Mouse (Mus musculus) forebrain, embryonic 11.5 days (tissue): ENCODE results near the gene Rtn4. TPM values are rescaled to one million over a fixed set of nuclear protein-coding genes. Genes with fewer than 3 reads are reported as not detected.

Source experiments
- ATAC-seq: fragments of 200-750 bp; cut with Nextera tagmentation; replicated peaks from 2 replicates; pipeline ENCODE4 v1.8.0; 2017; ENCODE audit warnings: moderate TSS enrichment; ENCODE audit not compliant: low FRiP score
- DNase-seq: peaks from one replicate; pipeline ENCODE4 v3.0.0-alpha.2; 2017; ENCODE audit warnings: low spot score
- H3K27ac ChIP-seq: fragments of 300-500 bp; sonication (generic); 2 replicates; pipeline ENCODE4 v1.5.1; 2014; ENCODE audit warnings: low read depth, low read length
- H3K27me3 ChIP-seq: fragments of 300-500 bp; sonication (generic); 2 replicates; pipeline ENCODE4 v1.6.1; 2014; ENCODE audit warnings: mild to moderate bottlenecking, low read length, mixed read lengths; ENCODE audit not compliant: control insufficient read depth, insufficient read depth
- H3K36me3 ChIP-seq: fragments of 300-500 bp; sonication (generic); 2 replicates; pipeline ENCODE4 v1.6.1; 2014; ENCODE audit warnings: mild to moderate bottlenecking, low read length, moderate library complexity, mixed read lengths; ENCODE audit not compliant: control insufficient read depth, insufficient read depth
- H3K4me1 ChIP-seq: fragments of 300-500 bp; sonication (generic); replicated peaks from 2 replicates; pipeline ENCODE4 v1.6.1; 2014; ENCODE audit warnings: low read length, mixed read lengths; ENCODE audit not compliant: control insufficient read depth, insufficient read depth
- H3K4me2 ChIP-seq: fragments of 300-500 bp; sonication (generic); 2 replicates; pipeline ENCODE4 v1.6.1; 2014; ENCODE audit warnings: low read depth, mild to moderate bottlenecking, low read length, moderate library complexity, mixed read lengths; ENCODE audit not compliant: severe bottlenecking
- H3K4me3 ChIP-seq: fragments of 300-500 bp; sonication (generic); 2 replicates; pipeline ENCODE4 v1.5.1; 2014; ENCODE audit warnings: low read depth, low read length
- H3K9ac ChIP-seq: fragments of 300-500 bp; sonication (generic); 2 replicates; pipeline ENCODE4 v1.6.1; 2014; ENCODE audit warnings: low read length
- H3K9me3 ChIP-seq: fragments of 300-500 bp; sonication (generic); 2 replicates; pipeline ENCODE4 v1.6.1; 2016; ENCODE audit warnings: low read length, mixed read lengths; ENCODE audit not compliant: control insufficient read depth
- WGBS: fragments of 180-500 bp; shearing (Covaris S2); extraction: QIAGEN DNeasy Blood & Tissue Kit; methylation state at CpG from one replicate; pipeline ENCODE4 v1.1.7; 2014; 5-methylcytosine and 5-hydroxymethylcytosine counted together
- polyA plus RNA-seq: library from polyadenylated mRNA; unstranded; fragments of >200 nt; fragmentation: Nextera tagmentation; extraction: Ambion mirVana; gene quantifications from 2 replicates; pipeline ENCODE4 v1.2.1, GENCODE M21; 2014

Gene Rtn4
- polyA plus RNA-seq, 1 experiment from 2014 or later: 70.0 TPM

- no peak for ATAC-seq
- DNase-seq: no peak
- Histone ChIP-seq H3K27ac (no peak overlapping the region), H3K4me1 (0 out of 2 replicates have a peak, but pooled peaks cover 3% of the 10 kb centered on the region), H3K9me3 (no peaks in the 10 kb centered on the region), H3K4me3 (no peak overlapping the region), H3K9ac (no peak overlapping the region), H3K27me3 (no peaks in the 10 kb centered on the region), H3K36me3 (no peaks in the 10 kb centered on the region), H3K4me2 (no peak overlapping the region)
- WGBS: 92% methylated on average over 2 of the region's 2 CpGs
These were observed 98.0 kb downstream of the Rtn4 start for GRCm38 (mm10) chr11:29790796-29791195.

Other genes with a start within 250 kb of the Rtn4 start
- 19.3 and 24.2 TPM in 2 replicates for gene Prorsd1, start 177.9 kb upstream of the Rtn4 start, polyA plus RNA-seq
- 45.9 and 49.9 TPM in 2 replicates for gene Mtif2, start 166.5 kb upstream of the Rtn4 start, polyA plus RNA-seq
- gene Clhc1, start 145.0 kb upstream of the Rtn4 start, polyA plus RNA-seq: 0.20 and 0.48 TPM in 2 replicates
- gene Rps27a, start 144.8 kb upstream of the Rtn4 start, polyA plus RNA-seq: 898 and 939 TPM in 2 replicates
- gene 4931440F15Rik, start 132.7 kb downstream of the Rtn4 start, polyA plus RNA-seq: 0.13 and 0.24 TPM in 2 replicates